Mouse (Mus musculus): ENCODE measurements around the gene Cftr.

The Cftr gene

GRCm38 (mm10) chr6:18314365-18314943, 144.0 kb downstream of the Cftr start:
- DNase-seq (ENCODE audit: low spot score in 2 of 2): no peak

DNA sequence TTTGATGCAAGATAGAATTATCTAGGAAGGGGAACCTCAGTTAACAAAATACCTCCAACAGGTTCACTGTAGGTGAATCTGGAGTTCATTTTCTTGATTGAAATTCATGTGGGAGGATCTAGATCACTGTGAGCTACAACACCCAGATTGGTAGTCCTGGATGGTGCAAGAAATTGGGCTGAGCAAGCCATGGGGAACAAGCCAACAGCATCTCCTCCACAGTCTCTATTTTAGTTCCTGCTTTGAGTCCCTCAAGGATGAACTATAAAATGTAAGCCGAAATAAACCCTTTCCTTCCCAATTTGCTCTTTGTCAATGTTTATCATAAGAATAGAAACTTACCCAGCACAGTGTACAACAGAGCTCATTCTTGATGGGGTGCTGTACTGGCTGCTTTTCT, 152.5 kb downstream of the Cftr start:
- no peak for DNase-seq (ENCODE audit: low spot score in 2 of 2)

DNA sequence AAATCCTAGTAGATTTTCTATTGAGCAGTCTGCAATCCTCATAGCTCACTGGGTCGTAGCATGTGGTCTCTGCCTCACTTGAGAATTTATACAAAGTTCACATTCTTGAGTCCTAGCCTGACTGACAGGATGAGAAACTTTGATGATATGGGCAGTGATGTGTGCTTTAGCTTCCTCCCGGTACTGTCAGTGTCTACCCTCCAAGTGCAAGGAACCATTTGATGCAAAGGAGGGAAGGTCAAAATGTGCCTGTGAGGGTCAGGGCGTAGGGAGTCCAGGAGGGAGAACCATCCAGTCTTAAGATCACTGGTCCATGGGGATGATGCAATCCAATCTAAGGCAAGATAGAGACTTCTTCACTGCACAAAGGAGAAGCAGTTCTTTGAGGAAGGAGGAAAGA, 164.9 kb downstream of the Cftr start:
- no peak for DNase-seq (ENCODE audit: low spot score in 2 of 2)

- no peak for DNase-seq (ENCODE audit: low spot score in 2 of 2)
Measured at GRCm38 (mm10) chr6:18338307-18338706, 167.8 kb downstream of the Cftr start.

GRCm38 (mm10) chr6:18344272-18344671, 173.8 kb downstream of the Cftr start:
- DNase-seq (ENCODE audit: low spot score in 2 of 2): no peak

DNA sequence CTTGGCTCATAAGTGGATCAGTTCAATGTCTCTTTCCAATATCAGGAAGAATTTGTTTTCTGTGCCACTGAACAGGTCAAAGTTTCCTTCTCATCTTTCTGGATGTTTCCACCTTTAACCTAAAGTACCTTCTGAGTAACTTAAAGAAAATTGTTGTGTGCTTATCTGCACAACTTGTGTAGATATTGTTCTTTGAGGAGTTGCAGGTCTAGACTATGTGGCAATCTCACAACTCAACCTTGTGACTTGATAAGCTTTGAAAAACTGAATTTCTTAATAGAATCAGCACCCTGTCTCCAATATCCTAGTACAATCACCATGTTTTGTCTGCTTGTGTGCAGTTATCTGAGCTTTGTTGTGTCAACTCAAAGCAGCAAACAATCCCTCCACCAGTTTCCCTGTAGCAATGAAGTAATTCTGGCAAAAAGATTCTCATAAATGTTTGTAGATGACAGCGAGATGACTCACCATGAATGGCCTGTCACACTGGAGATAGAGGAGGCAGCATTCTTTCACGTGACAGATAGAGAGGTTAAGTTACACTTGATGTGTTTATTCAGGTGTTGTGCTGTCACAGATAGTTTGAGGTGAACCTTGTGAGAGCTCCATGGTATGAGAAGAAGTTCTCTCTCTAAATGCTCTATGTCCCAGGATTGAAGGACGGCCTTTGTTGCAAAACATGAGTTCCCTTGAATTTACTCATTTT, 178.8 kb downstream of the Cftr start:
- no peak for DNase-seq (ENCODE audit: low spot score in 2 of 2)

DNA sequence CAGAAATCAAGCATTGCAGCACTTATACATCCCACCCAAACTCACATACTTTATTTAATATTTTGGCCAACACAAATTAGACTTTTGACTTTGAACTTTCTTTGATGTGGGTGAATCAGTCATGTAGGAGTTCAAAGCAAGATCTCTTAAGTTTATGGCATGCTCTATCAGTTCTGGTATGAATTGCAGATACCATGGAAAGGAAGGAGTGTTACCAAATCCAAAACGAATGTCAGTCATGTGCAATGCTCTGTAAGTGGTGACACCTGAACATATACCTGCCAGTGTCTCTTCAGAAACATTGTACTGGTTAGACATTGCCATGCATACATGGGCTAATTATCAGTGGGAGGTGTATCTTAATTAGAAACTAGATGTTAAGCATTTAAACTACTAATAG, 189.7 kb downstream of the Cftr start:
- DNase-seq (ENCODE audit: low spot score in 2 of 2): no peak

GRCm38 (mm10) chr6:18360955-18361354, 190.5 kb downstream of the Cftr start:
- DNase-seq (ENCODE audit: low spot score in 2 of 2): no peak

DNA sequence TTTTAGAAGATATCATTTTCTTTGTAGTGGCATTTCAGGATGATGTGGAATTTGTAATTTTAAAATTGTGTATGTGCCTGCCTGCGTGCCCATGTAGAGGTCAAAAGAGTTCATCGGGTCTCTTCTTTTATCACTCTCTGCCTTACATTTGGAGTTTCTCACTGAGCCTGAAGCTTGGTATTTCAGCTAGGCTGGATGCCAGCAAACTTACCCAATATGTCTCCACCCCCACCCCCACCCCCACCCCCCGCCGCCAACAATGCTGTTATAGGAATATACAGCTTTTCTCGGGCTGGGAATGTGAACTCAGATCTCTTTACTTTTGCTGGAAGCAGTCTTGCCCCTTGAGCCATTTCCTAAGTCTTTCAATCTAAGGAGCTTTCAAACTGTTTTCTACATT, 191.7 kb downstream of the Cftr start:
- no peak for DNase-seq (ENCODE audit: low spot score in 2 of 2)

DNA sequence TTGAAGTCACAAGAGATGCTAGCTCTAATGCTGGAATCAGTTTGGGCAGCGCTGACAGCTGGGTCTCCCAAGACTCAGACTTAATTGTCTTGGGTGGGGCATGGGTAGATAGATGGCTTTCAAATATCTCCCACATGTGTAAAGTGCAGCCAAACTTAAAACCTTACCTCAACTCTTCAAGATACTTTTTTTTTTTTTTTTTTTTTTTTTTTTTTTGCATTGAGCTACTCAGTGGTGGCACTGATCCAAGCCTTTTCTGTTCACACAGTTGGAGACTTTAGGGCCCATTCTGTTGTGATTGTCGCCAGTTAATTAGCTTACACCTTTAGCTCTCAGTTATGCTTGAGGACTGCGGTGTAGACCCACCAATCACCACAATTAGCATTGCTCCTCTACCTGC, 198.6 kb downstream of the Cftr start:
- no peak for DNase-seq (ENCODE audit: low spot score in 2 of 2)

- no peak for DNase-seq (ENCODE audit: low spot score in 2 of 2)
Measured at GRCm38 (mm10) chr6:18369723-18370122, 199.2 kb downstream of the Cftr start.
